Mouse (Mus musculus) embryonic facial prominence, embryonic 14.5 days (tissue): ENCODE measurements at regions not wholly inside any gene's neighbourhood (a gene's known extent, or its start where the extent isn't known, plus 50 kb on each side); places are given as distances from the start of the nearest gene placed in this dataset.

Experiments used
- ATAC-seq: fragments of 200-750 bp; cut with Nextera tagmentation; 2 replicates; pipeline ENCODE4 v1.8.0; 2017; ENCODE audit warnings: low read depth, moderate number of reproducible peaks, moderate TSS enrichment
- DNase-seq: peaks from one replicate; pipeline ENCODE4 v3.0.0-alpha.2; 2015; ENCODE audit warnings: low spot score
- H3K27ac ChIP-seq: fragments of 300-500 bp; sonication (generic); replicated peaks from 2 replicates; pipeline ENCODE4 v1.5.1; 2014; ENCODE audit warnings: low read depth, mild to moderate bottlenecking, low read length, moderate library complexity
- H3K27me3 ChIP-seq: fragments of 300-500 bp; sonication (generic); replicated peaks from 2 replicates; pipeline ENCODE4 v1.6.1; 2014; ENCODE audit warnings: low read length; ENCODE audit not compliant: control insufficient read depth, insufficient read depth
- H3K36me3 ChIP-seq: fragments of 300-500 bp; sonication (generic); 2 replicates; pipeline ENCODE4 v1.6.1; 2014; ENCODE audit warnings: low read length, mixed read lengths; ENCODE audit not compliant: control insufficient read depth, insufficient read depth
- H3K4me1 ChIP-seq: fragments of 300-500 bp; sonication (generic); 2 replicates; pipeline ENCODE4 v1.6.1; 2014; ENCODE audit warnings: antibody characterized with exemption, low read length; ENCODE audit not compliant: control insufficient read depth, insufficient read depth
- H3K4me2 ChIP-seq: fragments of 300-500 bp; sonication (generic); 2 replicates; pipeline ENCODE4 v1.6.1; 2014; ENCODE audit warnings: low read depth, mild to moderate bottlenecking, low read length, moderate library complexity, mixed read lengths
- H3K4me3 ChIP-seq: fragments of 300-500 bp; sonication (generic); 2 replicates; pipeline ENCODE4 v1.5.1; 2014; ENCODE audit warnings: low read depth, mild to moderate bottlenecking, low read length
- H3K9ac ChIP-seq: fragments of 300-500 bp; sonication (generic); 2 replicates; pipeline ENCODE4 v1.6.1; 2014; ENCODE audit warnings: low read depth, mild to moderate bottlenecking, low read length, moderate library complexity, mixed read lengths
- H3K9me3 ChIP-seq: fragments of 300-500 bp; sonication (generic); 2 replicates; pipeline ENCODE4 v1.6.1; 2016; ENCODE audit warnings: low read length; ENCODE audit not compliant: control insufficient read depth
- WGBS: fragments of 180-500 bp; shearing (Covaris S2); extraction: QIAGEN DNeasy Blood & Tissue Kit; methylation state at CpG from one replicate; pipeline ENCODE4 v1.1.7; 2014; 5-methylcytosine and 5-hydroxymethylcytosine counted together

DNA sequence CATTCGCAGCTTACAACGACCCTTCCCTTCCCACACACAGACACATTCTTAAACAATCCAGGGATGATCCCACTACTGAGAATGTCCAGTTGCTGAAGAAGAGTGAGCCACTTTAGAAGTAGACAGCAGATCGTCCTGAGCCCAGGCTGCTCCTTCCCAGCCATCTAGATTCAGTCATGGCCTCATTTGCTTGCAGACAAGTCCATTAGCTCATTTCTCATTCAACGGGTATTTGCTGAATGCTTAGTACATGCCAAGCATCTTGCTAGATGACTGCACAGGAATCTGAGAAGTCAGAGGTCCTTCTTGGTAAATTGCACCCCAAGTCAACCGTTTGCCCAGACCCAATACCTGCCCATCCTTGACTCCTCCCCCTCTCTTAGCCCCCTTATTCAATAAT is 57.8 kb downstream of the Ier5 start:
- Histone ChIP-seq H3K4me1 (peaks cover 7% of the 10 kb centered on the region; the same call in 1 of the 2 replicates), H3K27ac (no peak overlapping the region), H3K27me3 (no peaks in the 10 kb centered on the region), H3K36me3 (no peaks in the 10 kb centered on the region), H3K9ac (no peak overlapping the region), H3K4me3 (no peak overlapping the region), H3K9me3 (no peaks in the 10 kb centered on the region), H3K4me2 (no peak overlapping the region)
- WGBS: 77% methylated on average over 5 of the region's 5 CpGs
- ATAC-seq (no peak), DNase-seq (no peak)

- Histone ChIP-seq H3K27me3 (no peaks in the 10 kb centered on the region), H3K27ac (peak overlapping the region; percentile 9; the same call in 1 of the 2 replicates), H3K36me3 (no peaks in the 10 kb centered on the region), H3K4me3 (no peak overlapping the region), H3K4me1 (peaks cover 7% of the 10 kb centered on the region; the same call in 1 of the 2 replicates), H3K9me3 (no peaks in the 10 kb centered on the region), H3K4me2 (no peak overlapping the region), H3K9ac (no peak overlapping the region)
- DNase-seq (peak; percentile 83), ATAC-seq (peak; percentile 88)
- WGBS: 33% methylated on average over 1 of the region's 1 CpGs
Observed at GRCm38 (mm10) chr1:155040939-155041371, 58.5 kb downstream of the Ier5 start.

- 35% methylated on average over 8 of the region's 9 CpGs for WGBS
- ATAC-seq: no peak
- H3K27ac ChIP-seq: 0 out of 2 replicates have a peak overlapping the region, but pooled peaks have one; percentile 9
Observed at GRCm38 (mm10) chr1:155040086-155040726, 59.2 kb downstream of the Ier5 start.

GRCm38 (mm10) chr1:155038631-155039625 is 60.5 kb downstream of the Ier5 start:
- H3K9ac ChIP-seq: no peak overlapping the region
- no peak overlapping the region for H3K4me3 ChIP-seq
- no peak overlapping the region for H3K4me2 ChIP-seq
- no peak overlapping the region for H3K27ac ChIP-seq
- H3K36me3 ChIP-seq: no peaks in the 10 kb centered on the region
- ATAC-seq (no peak), DNase-seq (no peak)
- no peaks in the 10 kb centered on the region for H3K27me3 ChIP-seq
- H3K4me1 ChIP-seq: peaks cover 7% of the 10 kb centered on the region; the same call in 1 of the 2 replicates
- WGBS: 75% methylated on average over 11 of the region's 11 CpGs
- H3K9me3 ChIP-seq: no peaks in the 10 kb centered on the region

More at GRCm38 (mm10) chr1:155040086-155040726, 59.2 kb downstream of the Ier5 start:
- DNase-seq: peak; percentile 46
- Histone ChIP-seq H3K36me3 (no peaks in the 10 kb centered on the region), H3K27me3 (no peaks in the 10 kb centered on the region), H3K4me3 (no peak overlapping the region), H3K4me2 (no peak overlapping the region), H3K9me3 (no peaks in the 10 kb centered on the region), H3K4me1 (peaks cover 7% of the 10 kb centered on the region; the same call in 1 of the 2 replicates), H3K9ac (no peak overlapping the region)

- Histone ChIP-seq H3K4me3 (no peak overlapping the region), H3K27ac (no peak overlapping the region), H3K36me3 (no peaks in the 10 kb centered on the region), H3K9ac (no peak overlapping the region), H3K9me3 (no peaks in the 10 kb centered on the region), H3K4me1 (peaks cover 7% of the 10 kb centered on the region; the same call in 1 of the 2 replicates), H3K4me2 (no peak overlapping the region), H3K27me3 (no peaks in the 10 kb centered on the region)
- DNase-seq (no peak), ATAC-seq (no peak)
- WGBS: 81% methylated on average over 3 of the region's 3 CpGs
Observed at GRCm38 (mm10) chr1:155037479-155037878, 62.0 kb downstream of the Ier5 start.

DNA sequence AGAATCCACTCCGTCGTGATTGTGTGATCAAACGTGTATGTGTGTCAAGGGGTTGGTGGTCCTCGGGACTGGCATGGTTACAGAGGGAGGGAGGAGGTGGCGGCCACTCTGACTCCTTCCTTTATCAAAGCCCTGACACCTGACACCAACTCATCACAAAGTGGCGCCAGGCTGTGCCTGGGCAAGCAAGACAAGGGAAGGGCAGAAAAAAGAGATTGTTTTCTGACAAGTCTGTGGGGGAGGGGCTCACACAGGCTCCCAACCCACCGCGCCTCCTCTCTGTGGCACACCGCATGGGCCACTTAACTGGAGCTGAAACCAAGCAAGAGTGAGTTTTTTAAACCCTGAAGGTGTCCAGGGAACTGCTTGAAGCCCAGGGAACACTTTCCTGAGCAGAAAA is 68.5 kb downstream of the Ier5 start:
- no peak overlapping the region for H3K4me3 ChIP-seq
- H3K4me2 ChIP-seq: no peak overlapping the region
- H3K9ac ChIP-seq: no peak overlapping the region
- DNase-seq (peak; percentile 67), ATAC-seq (peak; percentile 62)
- peaks cover 10% of the 10 kb centered on the region; the same call in 1 of the 2 replicates for H3K4me1 ChIP-seq
- H3K9me3 ChIP-seq: no peaks in the 10 kb centered on the region
- no peak overlapping the region for H3K27ac ChIP-seq
- WGBS: 12% methylated on average over 9 of the region's 9 CpGs
- H3K27me3 ChIP-seq: no peaks in the 10 kb centered on the region
- H3K36me3 ChIP-seq: no peaks in the 10 kb centered on the region

DNA sequence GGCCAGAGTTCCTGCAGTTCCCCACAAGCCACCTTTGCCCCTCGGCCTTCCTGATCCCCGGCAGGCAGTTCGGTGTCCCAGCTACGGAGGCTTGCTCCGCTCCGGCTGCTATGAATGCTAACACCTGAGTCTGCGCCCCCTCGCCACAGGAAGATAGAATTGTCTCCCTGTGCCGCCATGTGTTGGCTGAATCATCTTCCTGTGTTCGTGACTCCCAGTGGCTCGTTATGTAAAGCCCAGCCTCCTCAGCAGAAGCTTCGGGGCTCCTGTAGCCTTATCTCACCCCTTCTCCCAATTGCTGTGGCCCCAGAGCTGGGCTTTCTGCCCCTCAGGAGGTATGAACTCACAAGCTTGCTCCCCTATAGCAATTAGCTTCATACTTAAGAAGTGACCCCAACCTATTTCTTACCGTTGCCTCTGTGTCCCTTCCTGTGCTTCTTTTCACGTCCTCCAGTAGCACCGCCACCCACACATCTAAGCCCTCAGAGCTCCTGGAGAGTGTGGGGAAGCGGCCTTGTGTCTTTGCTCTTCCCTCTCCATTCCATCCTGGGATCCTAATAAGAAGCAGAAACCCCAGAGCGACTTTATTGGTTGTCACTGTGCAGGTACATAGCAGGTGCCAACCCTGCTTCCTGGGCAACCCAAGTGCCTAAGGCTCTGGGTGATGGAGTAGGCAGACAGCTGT is 70.1 kb downstream of the Ier5 start:
- DNase-seq (no peak), ATAC-seq (no peak)
- WGBS: 59% methylated on average over 17 of the region's 17 CpGs
- Histone ChIP-seq H3K27ac (no peak overlapping the region), H3K4me2 (peak overlapping the region; percentile 19; the same call in 1 of the 2 replicates), H3K27me3 (no peaks in the 10 kb centered on the region), H3K9me3 (no peaks in the 10 kb centered on the region), H3K4me3 (no peak overlapping the region), H3K36me3 (no peaks in the 10 kb centered on the region), H3K9ac (no peak overlapping the region), H3K4me1 (peaks cover 10% of the 10 kb centered on the region; the same call in 1 of the 2 replicates)

DNA sequence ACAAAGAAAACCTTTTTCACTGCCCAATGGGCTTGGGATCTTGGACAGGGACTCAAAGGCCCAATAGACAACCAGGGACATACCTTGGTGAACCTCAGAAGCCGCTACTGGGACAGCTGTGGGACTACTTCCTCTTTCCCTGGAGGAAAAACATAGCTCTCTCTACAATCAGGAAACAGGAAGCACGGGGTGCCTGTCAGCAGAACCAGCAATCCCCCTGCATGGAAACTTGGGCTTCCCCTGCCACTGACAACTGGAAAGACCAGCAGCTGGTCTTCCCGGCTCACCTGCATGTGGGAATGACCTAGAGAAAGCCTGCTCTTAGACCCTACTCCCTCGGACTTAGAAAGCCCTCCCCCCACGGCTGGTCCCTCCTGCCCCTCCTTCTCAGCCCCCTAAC is 70.7 kb downstream of the Ier5 start:
- DNase-seq (peak; percentile 36), ATAC-seq (no peak)
- no peaks in the 10 kb centered on the region for H3K36me3 ChIP-seq
- H3K4me3 ChIP-seq: no peak overlapping the region
- H3K4me1 ChIP-seq: peaks cover 10% of the 10 kb centered on the region; the same call in 1 of the 2 replicates
- H3K9ac ChIP-seq: no peak overlapping the region
- no peaks in the 10 kb centered on the region for H3K27me3 ChIP-seq
- no peak overlapping the region for H3K27ac ChIP-seq
- no peaks in the 10 kb centered on the region for H3K9me3 ChIP-seq
- H3K4me2 ChIP-seq: peak overlapping the region; percentile 19; the same call in 1 of the 2 replicates
- 36% methylated on average over 5 of the region's 5 CpGs for WGBS
